Mouse (Mus musculus) 3134 (cell line): ENCODE measurements around the gene Hsdl1.

Experiments
- DNase-seq: peaks from one replicate; pipeline ENCODE4 v3.0.0-alpha.2; 2011; ENCODE audit warnings: low spot score; ENCODE audit not compliant: insufficient read length; ENCODE audit errors: extremely low read depth

Gene Hsdl1

GRCm38 (mm10) chr8:119544606-119545005, 30.4 kb downstream of the Hsdl1 start:
- DNase-seq = no peak

GRCm38 (mm10) chr8:119531973-119532372, 43.0 kb downstream of the Hsdl1 start:
- DNase-seq = no peak

GRCm38 (mm10) chr8:119531397-119531796, 43.6 kb downstream of the Hsdl1 start:
- no peak for DNase-seq

- no peak for DNase-seq
These were observed 44.0 kb downstream of the Hsdl1 start for GRCm38 (mm10) chr8:119530937-119531336.

GRCm38 (mm10) chr8:119528762-119529161, 46.2 kb downstream of the Hsdl1 start:
- DNase-seq = no peak

- no peak for DNase-seq
These were observed 54.9 kb downstream of the Hsdl1 start for GRCm38 (mm10) chr8:119520102-119520501.

GRCm38 (mm10) chr8:119516674-119517073, 58.3 kb downstream of the Hsdl1 start:
- DNase-seq = no peak

GRCm38 (mm10) chr8:119515767-119516166, 59.2 kb downstream of the Hsdl1 start:
- DNase-seq = no peak

GRCm38 (mm10) chr8:119514940-119515339, 60.0 kb downstream of the Hsdl1 start:
- DNase-seq = no peak

GRCm38 (mm10) chr8:119513405-119513804, 61.6 kb downstream of the Hsdl1 start:
- no peak for DNase-seq
